Mouse (Mus musculus): ENCODE data around the gene Ehd4. TPM values are rescaled to one million over a fixed set of nuclear protein-coding genes. Genes with fewer than 3 reads are reported as not detected.

The Ehd4 gene
- polyA plus RNA-seq, 1 experiment from 2014 or later: 43.4 TPM

DNA sequence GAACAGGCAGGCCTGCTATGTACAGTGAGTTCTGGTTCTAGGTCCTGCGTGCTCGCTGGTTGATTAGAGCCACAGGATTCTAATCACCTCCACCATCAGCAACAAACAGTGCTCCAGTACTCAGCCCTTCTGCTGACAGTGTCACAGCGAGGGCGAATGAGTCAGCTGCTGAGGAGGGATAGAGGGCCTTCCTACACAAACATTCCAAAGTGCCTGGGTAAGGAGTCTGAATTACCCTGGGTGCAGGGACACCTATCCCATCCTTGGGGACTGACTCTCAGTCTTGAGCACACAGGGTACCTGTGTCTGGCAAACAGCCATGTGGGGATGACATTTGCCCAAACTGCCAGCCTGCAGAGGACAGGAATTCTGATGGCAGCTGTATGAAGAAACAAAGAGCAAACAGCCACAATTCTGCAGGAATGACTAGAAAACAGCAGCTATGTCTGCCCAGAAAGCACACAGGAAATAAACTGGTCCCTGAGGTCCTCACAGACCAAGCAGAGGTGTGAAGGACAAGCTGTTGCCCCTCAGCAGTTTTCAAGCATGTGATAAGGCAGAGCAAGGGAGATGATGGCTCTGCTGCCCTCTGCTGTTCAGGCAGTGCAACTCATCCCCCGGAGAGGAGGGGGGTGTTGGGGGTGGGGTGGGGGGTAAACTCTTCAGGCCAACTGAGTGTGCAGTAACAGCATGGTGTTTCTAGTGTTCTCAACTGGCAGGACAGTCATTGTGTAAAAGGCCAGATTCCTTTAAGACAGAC lies 60.6 kb downstream of the Ehd4 start:
- Histone ChIP-seq H3K4me1 (peaks cover 13% of the 10 kb centered on the region; the same call in 1 of the 2 replicates), H3K4me2 (no peak overlapping the region), H3K27ac (no peak overlapping the region), H3K36me3 (0 out of 2 replicates have a peak, but pooled peaks cover 3% of the 10 kb centered on the region), H3K9me3 (no peaks in the 10 kb centered on the region), H3K9ac (no peak overlapping the region), H3K27me3 (replicated peaks) (no peaks in the 10 kb centered on the region), H3K4me3 (replicated peaks) (no peak overlapping the region)
- 39% methylated on average over 5 of the region's 5 CpGs for WGBS
- ATAC-seq (ENCODE audit: insufficient read depth, low FRiP score, low read depth): peak; percentile 40; the same call in 1 of the 2 replicates

DNA sequence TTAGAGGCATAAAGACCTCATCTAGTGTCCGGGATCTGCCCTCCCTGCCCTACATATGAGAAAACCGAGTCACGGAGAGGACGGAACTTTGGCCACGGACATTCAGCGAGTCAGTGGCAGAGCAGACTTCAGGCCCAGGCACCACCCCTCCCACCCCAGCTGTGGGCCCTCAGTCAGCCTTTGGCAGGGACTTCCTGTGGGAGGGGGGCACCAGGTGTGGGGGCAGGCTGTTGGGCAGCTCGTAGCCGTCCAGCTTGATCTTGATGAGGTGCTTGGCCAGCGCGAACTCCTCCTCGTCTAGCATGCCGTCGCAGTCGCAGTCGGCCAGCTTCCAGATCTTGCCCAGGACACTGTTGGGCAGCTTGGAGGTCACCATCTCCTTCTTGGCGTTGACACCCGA lies 63.4 kb downstream of the Ehd4 start:
- ATAC-seq (ENCODE audit: insufficient read depth, low FRiP score, low read depth): no peak
- no peaks in the 10 kb centered on the region for H3K9me3 ChIP-seq
- H3K4me2 ChIP-seq: no peak overlapping the region
- H3K4me1 ChIP-seq: peaks cover 8% of the 10 kb centered on the region; the same call in 1 of the 2 replicates
- H3K27ac ChIP-seq: no peak overlapping the region
- no peak overlapping the region for H3K9ac ChIP-seq
- 0 out of 2 replicates have a peak, but pooled peaks cover 3% of the 10 kb centered on the region for H3K36me3 ChIP-seq
- no peaks in the 10 kb centered on the region for H3K27me3 ChIP-seq (replicated peaks)
- 86% methylated on average over 17 of the region's 17 CpGs for WGBS
- no peak overlapping the region for H3K4me3 ChIP-seq (replicated peaks)

DNA sequence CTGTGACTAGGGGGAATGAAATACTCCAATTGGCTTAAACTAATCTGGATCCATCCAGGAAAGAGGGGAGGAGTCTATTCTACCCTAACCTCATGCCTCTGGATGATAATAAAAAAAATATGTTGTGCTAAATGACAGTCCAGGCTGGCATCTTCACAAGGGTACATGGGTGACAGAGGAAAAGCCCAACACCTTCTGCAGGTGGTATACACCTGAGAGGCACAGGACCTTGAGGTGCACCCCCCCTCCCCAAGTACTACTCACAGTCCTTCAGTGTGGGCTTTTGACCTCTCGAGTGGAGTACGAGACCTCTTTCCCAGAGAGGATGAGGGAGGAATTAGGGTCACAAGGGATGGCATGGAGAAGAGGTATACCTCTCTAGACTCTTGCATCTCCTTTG lies 66.5 kb downstream of the Ehd4 start:
- 86% methylated on average over 2 of the region's 2 CpGs for WGBS
- H3K4me1 ChIP-seq: no peaks in the 10 kb centered on the region; the same call in 1 of the 2 replicates
- H3K4me3 ChIP-seq (replicated peaks): no peak overlapping the region
- no peak overlapping the region for H3K4me2 ChIP-seq
- H3K9ac ChIP-seq: no peak overlapping the region
- H3K9me3 ChIP-seq: no peaks in the 10 kb centered on the region
- no peaks in the 10 kb centered on the region for H3K27me3 ChIP-seq (replicated peaks)
- H3K36me3 ChIP-seq: 0 out of 2 replicates have a peak, but pooled peaks cover 3% of the 10 kb centered on the region
- H3K27ac ChIP-seq: no peak overlapping the region
- ATAC-seq (ENCODE audit: insufficient read depth, low FRiP score, low read depth): no peak

DNA sequence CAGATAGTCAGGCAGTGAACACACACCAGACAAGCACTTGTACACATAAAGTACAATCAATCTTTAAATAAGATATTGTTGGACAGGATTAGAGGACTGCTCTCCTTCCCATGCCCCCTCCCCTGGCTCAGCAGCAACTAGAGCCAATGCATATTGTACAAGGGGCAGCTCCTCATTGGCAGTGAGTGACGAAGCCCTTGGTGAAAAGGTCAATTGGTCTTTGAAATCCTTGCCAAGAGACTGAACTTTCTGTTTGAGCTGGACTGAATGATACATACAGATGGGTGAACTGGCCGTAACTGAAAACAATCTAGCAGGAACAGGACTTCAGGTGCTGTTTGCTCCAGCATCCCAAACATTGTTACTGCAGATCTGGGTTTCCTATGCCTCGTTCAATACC lies 67.0 kb downstream of the Ehd4 start:
- WGBS: 90% methylated on average over 3 of the region's 3 CpGs
- H3K4me2 ChIP-seq: no peak overlapping the region
- no peak for ATAC-seq (ENCODE audit: insufficient read depth, low FRiP score, low read depth)
- H3K9ac ChIP-seq: no peak overlapping the region
- no peaks in the 10 kb centered on the region; the same call in 1 of the 2 replicates for H3K4me1 ChIP-seq
- H3K4me3 ChIP-seq (replicated peaks): no peak overlapping the region
- H3K27me3 ChIP-seq (replicated peaks): no peaks in the 10 kb centered on the region
- H3K9me3 ChIP-seq: no peaks in the 10 kb centered on the region
- H3K36me3 ChIP-seq: 0 out of 2 replicates have a peak, but pooled peaks cover 3% of the 10 kb centered on the region
- no peak overlapping the region for H3K27ac ChIP-seq

DNA sequence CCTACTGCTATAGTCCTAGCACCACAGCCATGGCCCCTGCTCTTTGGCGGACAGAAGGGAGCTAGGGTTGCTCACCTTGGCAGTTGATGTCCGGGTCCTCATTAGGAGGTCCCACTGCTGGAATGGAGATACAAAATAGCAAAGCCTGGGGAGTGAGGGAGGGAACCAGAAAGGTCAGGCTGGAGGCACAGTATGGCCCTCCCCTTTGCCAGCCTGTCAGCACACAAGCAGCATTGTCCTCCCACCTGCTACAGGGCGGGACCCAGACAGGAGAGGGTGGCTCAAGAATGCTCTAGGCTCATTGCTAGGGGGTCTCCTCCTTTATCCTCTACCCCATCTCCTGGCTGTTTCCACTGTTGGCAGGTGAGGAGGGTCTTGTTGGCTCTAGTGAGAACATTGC lies 68.4 kb downstream of the Ehd4 start:
- no peak for ATAC-seq (ENCODE audit: insufficient read depth, low FRiP score, low read depth)
- WGBS: 85% methylated on average over 3 of the region's 3 CpGs

DNA sequence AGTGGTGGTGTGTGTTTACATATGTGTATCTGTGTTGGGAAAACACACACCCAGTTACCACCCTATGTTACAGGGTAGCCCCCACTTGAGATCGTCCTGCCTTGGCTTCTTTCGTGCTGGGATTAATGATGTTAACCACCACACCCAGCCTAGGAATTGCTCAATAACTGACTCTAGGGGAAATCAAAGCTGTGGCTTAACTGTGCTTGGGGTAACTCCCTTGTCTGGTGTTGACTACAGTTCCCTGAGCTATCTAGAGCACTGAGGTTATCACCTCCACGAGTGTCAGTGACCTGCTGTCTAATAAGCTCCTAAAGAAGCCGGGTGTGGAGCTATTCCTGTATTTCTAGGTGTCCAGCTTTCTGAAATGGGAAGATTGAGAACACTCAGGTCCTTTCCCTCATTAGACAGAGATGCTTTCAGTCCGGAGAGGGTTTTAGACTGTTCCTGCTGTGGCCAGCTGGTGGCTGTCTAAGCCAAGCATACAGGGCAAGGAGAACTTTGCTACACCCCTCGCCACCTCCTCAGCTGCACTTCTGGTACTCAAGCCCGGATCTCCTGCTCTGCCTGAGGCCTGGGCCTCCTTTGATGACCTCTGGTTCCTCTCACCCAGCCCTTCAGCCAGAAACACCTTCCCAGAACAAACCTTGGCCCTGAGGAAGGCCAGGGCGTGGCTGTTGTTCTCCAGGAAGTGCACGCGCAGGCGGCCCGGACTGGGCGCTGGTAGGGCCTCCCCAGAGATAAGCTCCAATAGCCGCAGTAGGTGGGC lies 69.6 kb downstream of the Ehd4 start:
- WGBS: 41% methylated on average over 14 of the region's 14 CpGs
- ATAC-seq (ENCODE audit: insufficient read depth, low FRiP score, low read depth): peak; percentile 69

More for the DNA sequence above, 68.4 kb downstream of the Ehd4 start:
- Histone ChIP-seq H3K36me3 (0 out of 2 replicates have a peak, but pooled peaks cover 1% of the 10 kb centered on the region), H3K27me3 (replicated peaks) (no peaks in the 10 kb centered on the region), H3K9ac (no peak overlapping the region), H3K27ac (no peak overlapping the region), H3K9me3 (no peaks in the 10 kb centered on the region), H3K4me3 (replicated peaks) (no peak overlapping the region), H3K4me1 (no peaks in the 10 kb centered on the region; the same call in 1 of the 2 replicates), H3K4me2 (no peak overlapping the region)

DNA sequence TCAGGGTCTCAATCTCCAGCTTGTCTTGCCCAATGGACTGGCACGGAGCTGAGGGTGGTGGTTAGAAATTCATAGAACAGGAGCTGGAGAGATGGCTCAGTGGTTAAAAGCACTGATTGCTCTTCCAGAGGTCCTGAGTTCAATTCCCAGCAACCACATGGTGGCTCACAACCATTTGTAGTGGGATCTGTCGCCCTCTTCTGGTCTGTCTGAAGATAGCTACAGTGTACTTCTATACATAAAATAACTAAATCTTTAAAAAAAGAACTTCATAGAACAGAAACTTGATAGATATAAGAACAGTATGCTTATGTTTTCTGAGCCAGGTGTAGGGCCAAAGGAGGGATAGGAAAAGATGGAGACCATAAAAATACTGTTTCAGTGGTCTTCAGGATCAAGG lies 72.0 kb downstream of the Ehd4 start:
- H3K9me3 ChIP-seq: no peaks in the 10 kb centered on the region
- H3K4me2 ChIP-seq: no peak overlapping the region
- H3K4me3 ChIP-seq (replicated peaks): no peak overlapping the region
- H3K9ac ChIP-seq: no peak overlapping the region
- H3K4me1 ChIP-seq: no peaks in the 10 kb centered on the region; the same call in 1 of the 2 replicates
- no peak overlapping the region for H3K27ac ChIP-seq
- no peaks in the 10 kb centered on the region for H3K36me3 ChIP-seq
- 70% methylated on average over 2 of the region's 2 CpGs for WGBS
- H3K27me3 ChIP-seq (replicated peaks): no peaks in the 10 kb centered on the region
- ATAC-seq (ENCODE audit: insufficient read depth, low FRiP score, low read depth): no peak

More for the DNA sequence above, 69.6 kb downstream of the Ehd4 start:
- H3K9me3 ChIP-seq: no peaks in the 10 kb centered on the region
- no peak overlapping the region for H3K4me3 ChIP-seq (replicated peaks)
- H3K9ac ChIP-seq: no peak overlapping the region
- H3K36me3 ChIP-seq: no peaks in the 10 kb centered on the region
- H3K4me2 ChIP-seq: no peak overlapping the region
- no peaks in the 10 kb centered on the region for H3K27me3 ChIP-seq (replicated peaks)
- H3K27ac ChIP-seq: no peak overlapping the region
- H3K4me1 ChIP-seq: no peaks in the 10 kb centered on the region; the same call in 1 of the 2 replicates

DNA sequence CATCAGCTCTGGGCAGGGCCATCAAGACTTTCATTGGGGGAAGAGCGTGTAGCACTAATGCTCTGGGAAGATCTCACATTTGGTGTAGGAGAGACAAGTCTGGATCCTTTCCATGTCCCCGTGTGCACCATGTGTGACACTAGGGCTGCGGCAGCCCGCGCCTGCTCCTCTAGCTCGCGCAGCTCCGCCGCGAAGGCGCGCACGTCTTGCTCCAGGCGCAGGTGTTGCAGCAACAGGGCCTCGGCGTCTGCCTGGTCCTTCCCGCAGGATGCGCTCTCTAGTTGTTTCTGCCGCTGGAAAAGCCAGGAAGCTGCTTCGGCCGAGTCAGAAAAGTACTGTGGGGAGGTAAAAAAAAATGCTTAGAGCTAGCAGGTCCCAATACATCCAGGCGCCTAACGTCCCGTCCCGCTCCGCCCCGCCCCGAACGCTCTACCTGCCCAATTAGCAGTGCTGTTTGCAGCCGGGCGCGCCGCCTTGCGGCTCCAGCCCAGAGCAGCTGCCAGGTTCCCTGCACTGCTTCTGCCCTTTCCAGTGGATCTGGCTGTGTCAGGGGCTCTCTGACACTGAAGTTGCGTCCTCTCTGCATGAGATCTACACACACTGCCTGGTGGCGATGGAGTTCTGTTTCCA lies 78.2 kb downstream of the Ehd4 start:
- H3K27ac ChIP-seq: no peak overlapping the region
- no peaks in the 10 kb centered on the region for H3K9me3 ChIP-seq
- H3K4me1 ChIP-seq: peaks cover 6% of the 10 kb centered on the region; the same call in 1 of the 2 replicates
- peak overlapping the region; percentile 76 for H3K4me2 ChIP-seq
- H3K9ac ChIP-seq: no peak overlapping the region
- ATAC-seq (ENCODE audit: insufficient read depth, low FRiP score, low read depth): peak; percentile 71
- peak overlapping the region; percentile 35 for H3K4me3 ChIP-seq (replicated peaks)
- 3% methylated on average over 36 of the region's 36 CpGs for WGBS
- H3K36me3 ChIP-seq: no peaks in the 10 kb centered on the region
- peaks cover 6% of the 10 kb centered on the region; the same call in 1 of the 2 replicates for H3K27me3 ChIP-seq (replicated peaks)

DNA sequence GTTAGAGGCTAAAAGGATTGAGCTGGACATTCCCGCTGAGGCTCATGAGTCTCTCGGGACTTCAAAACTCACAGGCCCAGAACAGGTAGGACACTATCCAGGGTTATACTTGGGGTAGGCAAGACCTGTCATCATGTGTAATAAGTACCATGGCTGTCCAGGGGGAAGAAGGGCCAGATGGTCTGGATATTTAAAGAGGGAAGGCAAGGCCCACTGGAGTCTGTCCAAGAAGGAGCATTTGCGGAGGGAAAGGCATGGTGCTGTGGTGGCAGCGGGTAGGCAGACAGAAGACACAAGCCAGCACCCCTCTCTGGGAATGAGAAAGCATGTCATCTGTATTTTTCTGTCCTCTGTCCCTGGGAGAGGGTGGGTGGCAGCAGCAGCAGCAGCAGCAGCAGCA lies 80.3 kb downstream of the Ehd4 start:
- Histone ChIP-seq H3K4me3 (replicated peaks) (no peak overlapping the region), H3K9ac (no peak overlapping the region), H3K27me3 (replicated peaks) (peaks cover 6% of the 10 kb centered on the region; the same call in 1 of the 2 replicates), H3K4me1 (peaks cover 6% of the 10 kb centered on the region; the same call in 1 of the 2 replicates), H3K9me3 (no peaks in the 10 kb centered on the region), H3K27ac (no peak overlapping the region), H3K4me2 (no peak overlapping the region), H3K36me3 (no peaks in the 10 kb centered on the region)
- no peak for ATAC-seq (ENCODE audit: insufficient read depth, low FRiP score, low read depth)
- WGBS: 84% methylated on average over 4 of the region's 4 CpGs

DNA sequence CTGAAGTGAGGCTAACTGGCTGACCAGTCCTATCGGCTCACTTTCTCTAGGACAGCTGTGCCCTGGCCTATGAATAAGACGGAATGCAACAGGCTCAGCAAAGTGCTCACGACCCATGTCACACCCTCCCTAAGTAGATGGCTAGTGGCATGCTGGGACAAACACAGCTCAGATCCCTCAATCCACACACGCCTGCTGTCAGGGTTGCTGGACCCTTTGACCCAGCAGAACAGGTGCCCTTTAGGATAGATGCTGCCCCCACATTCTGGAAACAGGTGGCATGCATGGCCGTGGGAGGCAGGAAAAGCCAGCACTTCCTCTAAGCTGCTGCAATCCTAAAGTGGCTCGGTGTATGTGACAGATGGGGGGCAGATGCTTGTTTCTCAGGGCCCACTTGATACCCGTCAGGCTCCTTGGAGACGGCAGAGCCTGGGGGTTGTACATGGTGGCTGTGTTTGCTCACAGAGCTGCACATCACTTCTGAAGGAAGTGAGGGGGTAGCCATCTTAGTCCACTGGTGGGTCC lies 84.9 kb downstream of the Ehd4 start:
- Histone ChIP-seq H3K36me3 (no peaks in the 10 kb centered on the region), H3K27me3 (replicated peaks) (no peaks in the 10 kb centered on the region), H3K9me3 (no peaks in the 10 kb centered on the region), H3K4me1 (no peaks in the 10 kb centered on the region; the same call in 1 of the 2 replicates), H3K9ac (no peak overlapping the region), H3K27ac (no peak overlapping the region), H3K4me2 (no peak overlapping the region), H3K4me3 (replicated peaks) (no peak overlapping the region)
- no peak for ATAC-seq (ENCODE audit: insufficient read depth, low FRiP score, low read depth)
- 62% methylated on average over 8 of the region's 8 CpGs for WGBS
